Mouse (Mus musculus) E14TG2a.4 (cell line): ENCODE results near the gene Lingo2.

Experiments used
- CTCF ChIP-seq: conservative IDR thresholded peaks from 2 replicates; pipeline ENCODE4 v1.5.1; 2014; ENCODE audit warnings: low read length
- NANOG ChIP-seq: IDR thresholded peaks from 2 replicates; pipeline ENCODE4 v1.6.1; 2014; ENCODE audit warnings: borderline replicate concordance, low read length, mixed read lengths
- POU5F1 ChIP-seq: IDR thresholded peaks from 2 replicates; pipeline ENCODE4 v1.6.1; 2014; ENCODE audit warnings: low read length, borderline replicate concordance

- TF ChIP-seq CTCF (no peak), NANOG (no peak), POU5F1 (no peak)
Observed at GRCm38 (mm10) chr4:36014181-36014580, 937.4 kb downstream of the Lingo2 start.
